Mouse (Mus musculus): ENCODE results near the gene Fez2.
A peak's percentile ranks its signal among the peaks of the same experiment; 100 is the strongest.

Gene Fez2

DNA sequence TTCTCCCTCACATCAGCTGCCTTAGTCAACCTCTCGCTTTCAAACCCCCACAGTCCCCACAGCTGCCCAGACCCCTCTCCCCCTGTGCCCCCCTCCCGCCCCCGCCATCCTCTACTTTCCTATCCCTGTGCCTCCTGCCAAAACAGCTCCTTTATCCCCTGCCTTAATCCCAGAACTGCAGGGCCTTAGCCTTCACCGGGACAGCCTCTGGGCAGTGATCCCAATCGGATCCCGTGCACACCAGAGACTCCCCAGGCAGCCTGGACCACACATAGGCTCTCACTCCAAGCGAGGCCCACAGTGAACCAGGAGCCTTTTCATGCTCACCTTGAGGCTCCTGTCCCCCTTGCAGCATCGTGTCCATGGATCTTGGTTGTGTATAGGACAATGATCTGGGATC is 49.5 kb downstream of the Fez2 start:
- no peak for DNase-seq (ENCODE audit: low spot score in 2 of 2)

DNA sequence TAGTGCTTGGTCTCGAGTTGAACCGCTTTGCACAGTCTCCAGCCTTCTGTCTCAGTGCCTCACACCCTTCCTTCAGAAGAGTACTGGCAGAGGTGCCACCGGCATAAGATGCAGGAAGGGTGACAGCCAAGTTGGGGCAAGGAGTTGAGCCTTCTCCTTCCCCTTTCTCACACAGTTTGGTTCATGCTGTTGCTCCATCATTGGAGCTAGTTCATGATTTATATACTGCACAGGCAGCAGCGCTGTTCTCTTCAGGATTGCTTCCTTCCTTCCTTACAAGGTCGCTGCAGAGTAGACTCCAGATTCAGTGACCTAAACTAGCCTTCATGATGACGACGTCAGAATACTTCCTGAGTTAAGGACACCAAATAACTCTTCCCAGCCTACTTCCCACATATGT is 51.9 kb downstream of the Fez2 start:
- DNase-seq (ENCODE audit: low spot score in 2 of 2) = no peak

DNA sequence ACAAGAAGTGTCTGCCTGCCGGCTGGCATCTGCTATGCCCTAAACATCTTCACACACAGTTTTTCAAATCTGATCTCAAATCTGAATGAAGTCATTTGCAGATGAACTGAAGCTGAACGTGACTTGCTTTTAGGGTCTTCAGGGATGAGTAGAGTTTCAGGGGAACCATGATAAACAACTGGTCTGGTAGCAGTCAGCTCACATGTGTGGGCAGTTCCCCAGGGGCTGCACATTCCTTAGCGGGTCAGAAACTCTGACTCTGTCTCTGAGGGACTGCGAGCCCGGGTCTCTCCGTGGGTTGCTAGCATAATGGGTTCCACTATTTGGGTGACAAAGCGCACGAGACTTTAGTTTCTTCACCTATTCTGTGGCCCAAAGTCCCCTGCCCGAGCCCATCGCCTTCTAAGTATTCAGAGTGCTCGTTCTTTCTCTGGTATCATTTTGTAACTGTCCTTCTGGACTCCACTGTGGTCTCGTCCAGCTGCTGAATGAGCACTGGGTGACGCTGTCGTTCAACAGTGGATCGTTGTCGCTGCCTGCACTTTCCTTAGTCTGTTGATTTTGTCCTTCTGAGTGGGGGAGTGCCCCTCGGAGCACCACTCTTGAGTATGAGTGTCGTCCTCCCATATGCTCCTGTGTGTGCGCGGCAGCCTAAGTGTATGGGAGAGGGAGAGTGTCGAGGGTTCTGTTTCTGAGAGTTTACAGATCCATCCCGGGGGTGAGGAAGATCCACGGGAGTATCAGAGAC is 53.2 kb downstream of the Fez2 start:
- no peak for DNase-seq (ENCODE audit: low spot score in 2 of 2)

DNA sequence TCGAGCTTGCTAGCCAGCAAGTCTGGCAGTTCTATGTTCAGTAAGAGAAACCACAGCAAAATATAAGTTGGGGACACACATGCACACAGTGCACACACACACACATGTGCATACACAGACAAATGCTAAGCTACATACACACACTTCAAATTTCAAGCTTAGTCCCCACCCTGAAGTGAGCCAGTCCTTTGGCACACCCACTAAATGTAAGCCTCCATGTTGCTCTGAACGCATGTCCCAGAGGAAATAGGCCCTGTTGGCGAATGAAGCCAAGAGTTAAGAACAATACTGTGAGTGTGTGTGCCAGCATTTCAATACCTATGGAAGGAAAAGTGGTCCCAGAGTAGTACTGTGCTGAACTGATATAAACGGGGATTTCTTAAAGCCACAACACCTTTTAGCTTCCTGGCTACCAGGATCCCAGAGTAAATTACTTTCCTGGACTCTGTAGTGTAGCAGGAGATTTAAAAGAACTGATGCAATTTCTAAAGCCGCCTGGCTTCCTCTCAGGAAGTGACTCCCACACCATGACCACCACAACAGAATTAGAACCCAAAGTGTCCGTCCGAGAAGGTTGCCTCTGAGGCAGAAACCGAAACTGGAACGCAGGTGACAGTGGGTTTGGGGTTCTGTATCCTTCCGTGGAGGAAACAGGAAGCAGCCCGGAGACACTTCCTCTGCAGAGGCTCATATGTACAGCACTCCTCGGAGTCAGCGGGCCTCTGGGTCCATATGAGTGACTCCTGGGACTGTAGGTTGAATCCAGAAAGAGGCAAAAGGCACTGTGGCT is 55.8 kb downstream of the Fez2 start:
- peak; percentile 65 to 69 for DNase-seq (ENCODE audit: low spot score in 2 of 2)

DNA sequence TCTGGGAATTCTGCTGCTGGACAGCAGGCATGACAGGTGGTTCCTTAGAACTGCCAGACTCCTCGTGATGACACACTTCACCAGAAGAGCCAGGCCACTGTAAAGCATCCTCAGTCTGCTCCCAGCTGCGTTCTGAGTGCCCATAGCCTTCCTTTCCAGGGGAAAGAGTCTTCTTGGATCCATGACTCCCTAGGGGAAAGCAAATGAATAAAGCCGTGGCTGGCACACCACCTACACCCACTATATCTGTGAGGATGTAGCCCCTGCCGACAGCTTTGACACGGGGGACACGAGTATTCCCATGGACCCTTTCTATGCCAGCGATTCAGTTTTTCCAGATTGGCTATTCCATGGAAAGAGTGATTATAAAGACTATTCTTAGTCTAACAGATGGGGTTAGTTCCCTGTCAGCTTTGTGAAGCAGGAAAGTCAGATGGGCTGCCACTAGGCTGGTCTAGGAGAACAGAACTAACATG is 59.7 kb downstream of the Fez2 start:
- no peak for DNase-seq (ENCODE audit: low spot score in 2 of 2)

DNA sequence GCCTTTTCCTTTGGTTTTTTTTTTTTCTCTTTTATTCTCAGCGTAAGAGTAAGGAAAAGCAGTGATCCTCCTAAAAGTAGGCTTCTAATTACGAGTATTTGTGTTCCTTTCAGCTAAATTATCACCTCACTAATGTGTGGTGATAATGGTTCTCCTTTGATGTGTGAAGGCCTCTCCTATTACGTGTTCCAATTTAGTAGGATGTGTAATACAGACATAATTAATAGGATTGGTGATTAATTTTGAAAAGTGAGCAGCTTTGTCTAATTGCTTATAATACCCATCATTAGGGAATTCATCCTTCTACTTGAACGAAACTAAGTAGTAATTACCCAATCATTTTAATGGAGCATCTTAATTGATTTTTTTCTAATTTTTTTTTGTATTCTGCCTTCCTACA is 60.2 kb downstream of the Fez2 start:
- DNase-seq (ENCODE audit: low spot score in 2 of 2) = no peak

DNA sequence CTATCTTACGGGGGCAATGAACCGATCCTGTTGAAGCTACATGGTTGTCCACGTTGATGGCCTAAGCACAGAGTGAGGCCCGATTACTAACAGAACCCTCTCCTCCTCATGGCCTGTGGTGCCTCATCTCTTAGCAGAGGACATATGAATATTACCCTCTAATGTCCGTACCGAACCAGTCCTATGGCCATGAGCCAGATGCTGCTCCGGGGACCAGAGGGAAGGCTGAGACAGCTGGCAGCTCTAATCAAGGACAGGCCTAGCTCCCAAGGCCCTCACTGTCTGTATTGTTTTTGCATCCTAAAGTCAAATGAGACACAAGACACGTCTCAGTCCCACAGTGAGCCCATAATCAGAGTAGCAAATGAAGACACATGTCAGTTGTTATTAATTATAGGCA is 62.3 kb downstream of the Fez2 start:
- DNase-seq (ENCODE audit: low spot score in 2 of 2) = no peak

DNA sequence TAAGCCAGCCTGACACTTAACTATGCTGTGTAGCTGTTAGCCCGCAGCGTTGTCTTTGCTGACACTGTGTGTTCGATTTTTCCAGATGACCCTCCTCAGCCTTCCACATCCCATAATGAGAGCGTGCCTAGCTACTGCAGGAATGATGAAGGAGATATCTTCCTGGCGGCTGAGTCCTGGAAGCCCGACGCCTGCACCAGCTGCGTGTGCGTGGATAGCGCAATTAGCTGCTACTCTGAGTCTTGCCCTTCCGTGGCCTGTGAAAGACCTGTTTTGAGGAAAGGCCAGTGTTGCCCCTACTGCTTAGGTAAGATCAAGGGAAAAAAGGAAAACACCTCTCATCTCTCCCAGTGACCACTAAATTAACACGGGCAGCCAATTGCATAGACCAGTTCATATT is 63.1 kb downstream of the Fez2 start:
- DNase-seq (ENCODE audit: low spot score in 2 of 2) = no peak

DNA sequence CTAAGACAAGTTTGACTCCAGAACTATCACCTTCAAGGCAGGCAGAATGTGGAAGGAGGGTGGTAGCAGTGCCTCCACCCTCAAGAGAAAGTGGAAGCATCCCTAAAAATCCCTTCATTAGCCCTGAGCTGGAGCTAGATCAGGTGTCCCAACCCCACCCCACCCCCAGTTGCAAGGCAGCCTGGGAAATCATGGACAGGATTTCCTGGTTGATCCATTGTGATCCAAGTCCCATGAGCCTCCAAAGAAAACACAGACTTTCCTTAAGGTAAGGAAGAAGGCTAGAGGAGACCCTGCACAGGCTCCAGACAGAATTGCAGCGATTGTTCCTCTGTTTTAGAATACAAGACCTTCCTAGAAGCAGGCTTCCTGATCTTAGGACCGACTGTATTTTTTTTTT is 63.5 kb downstream of the Fez2 start:
- DNase-seq (ENCODE audit: low spot score in 2 of 2) = no peak

DNA sequence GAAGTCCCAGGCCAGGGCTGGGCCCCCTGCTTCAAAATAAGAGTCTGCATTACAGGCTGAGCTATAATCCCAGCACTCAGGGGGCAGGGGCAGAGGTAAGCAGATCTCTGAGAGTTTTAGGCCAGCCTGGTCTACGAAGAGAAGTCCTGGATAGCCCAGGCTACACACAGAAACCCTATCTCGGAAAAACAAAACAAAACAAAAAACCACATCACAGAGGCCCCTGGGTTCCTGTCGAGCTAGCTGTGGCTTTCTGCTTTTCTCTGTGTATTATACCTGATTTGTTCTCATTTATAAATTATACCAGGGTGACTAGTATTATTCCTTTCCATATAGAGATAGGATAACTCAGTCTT is 65.5 kb downstream of the Fez2 start:
- DNase-seq (ENCODE audit: low spot score in 2 of 2) = peak; percentile 31 to 39

DNA sequence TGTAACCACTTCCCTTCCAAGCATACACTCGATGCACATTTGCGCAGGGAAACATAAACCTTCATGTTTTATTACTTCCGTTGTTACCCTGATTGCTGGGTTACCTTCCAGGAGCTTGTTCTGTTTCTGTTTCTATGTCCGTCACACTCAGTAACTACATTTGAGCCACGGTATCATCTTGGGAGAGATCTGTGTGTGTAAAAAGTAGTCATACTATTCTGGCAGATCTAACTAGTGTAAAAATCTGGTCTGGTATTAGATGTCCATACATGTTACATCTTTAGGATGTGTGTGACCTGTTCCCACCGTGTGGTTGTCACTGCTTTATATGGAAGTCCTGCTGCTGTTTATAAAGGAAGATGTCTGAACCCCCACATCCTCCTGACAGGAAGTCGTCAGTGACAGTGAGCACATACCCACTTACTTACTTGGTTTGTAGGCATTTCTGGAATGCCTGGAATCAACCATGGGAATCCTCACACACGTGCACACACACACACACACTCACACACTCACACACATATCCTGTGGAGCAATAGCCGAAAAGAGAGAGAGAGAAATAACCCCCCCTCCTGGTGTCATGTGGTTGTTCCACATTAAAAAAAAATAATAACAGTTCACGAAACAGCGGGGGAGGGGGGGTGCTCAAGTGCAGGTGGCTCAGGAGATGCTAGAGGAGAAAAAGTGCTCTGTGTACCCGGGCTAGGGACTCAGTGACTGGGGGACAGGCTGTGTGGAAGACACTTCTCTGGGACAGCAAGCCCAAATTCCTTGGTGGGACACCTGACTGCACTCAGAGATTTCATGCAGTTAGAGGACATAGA is 66.1 kb downstream of the Fez2 start:
- DNase-seq (ENCODE audit: low spot score in 2 of 2) = peak; percentile 56 to 66

DNA sequence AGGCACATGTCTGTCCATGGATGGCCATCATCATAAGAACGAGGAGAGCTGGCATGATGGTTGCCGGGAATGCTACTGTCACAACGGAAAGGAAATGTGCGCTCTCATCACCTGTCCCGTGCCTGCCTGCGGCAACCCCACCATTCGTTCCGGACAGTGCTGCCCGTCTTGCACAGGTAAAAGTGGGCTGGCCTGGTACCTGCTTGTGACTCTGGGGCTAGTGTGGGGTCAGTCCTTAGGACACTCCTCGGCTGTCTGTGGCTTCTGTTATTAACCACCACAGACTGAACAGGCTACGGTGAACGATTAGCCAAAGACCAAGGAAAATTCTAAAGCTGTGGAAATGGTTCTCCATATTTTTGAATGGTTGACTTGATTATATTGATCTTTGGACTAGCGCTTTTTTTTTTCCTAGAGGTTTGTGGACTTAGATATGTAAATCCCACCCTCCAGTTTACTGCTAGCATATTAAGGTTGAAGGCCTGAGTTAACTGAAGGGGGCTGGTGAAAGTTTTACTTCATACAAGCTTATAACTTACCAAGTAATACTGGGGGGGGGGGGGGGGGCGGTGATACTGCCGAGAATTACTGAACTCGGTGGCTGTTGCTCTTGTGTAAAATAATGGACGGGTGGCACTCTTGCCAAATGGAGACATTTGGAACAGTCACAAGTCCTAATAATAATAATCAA is 70.7 kb downstream of the Fez2 start:
- DNase-seq (ENCODE audit: low spot score in 2 of 2) = no peak

DNA sequence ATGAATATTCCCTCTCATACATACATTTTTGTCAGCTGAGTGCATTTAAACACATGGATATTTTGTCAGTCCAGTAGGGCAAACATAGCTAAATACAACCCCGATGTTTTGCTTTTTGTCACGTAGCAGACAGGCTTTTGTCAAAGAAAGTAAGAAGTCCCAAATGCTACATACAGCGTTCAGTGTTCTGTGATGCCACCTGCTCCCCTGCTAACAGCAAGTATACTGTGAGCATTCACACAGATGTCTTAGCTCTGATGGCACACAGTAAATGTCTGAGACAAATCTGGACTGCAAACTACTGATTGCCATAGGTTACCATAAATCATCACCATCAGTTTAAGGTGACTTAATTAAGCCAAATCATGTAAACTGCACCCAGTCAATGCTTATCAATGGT is 74.3 kb downstream of the Fez2 start:
- DNase-seq (ENCODE audit: low spot score in 2 of 2) = no peak

DNA sequence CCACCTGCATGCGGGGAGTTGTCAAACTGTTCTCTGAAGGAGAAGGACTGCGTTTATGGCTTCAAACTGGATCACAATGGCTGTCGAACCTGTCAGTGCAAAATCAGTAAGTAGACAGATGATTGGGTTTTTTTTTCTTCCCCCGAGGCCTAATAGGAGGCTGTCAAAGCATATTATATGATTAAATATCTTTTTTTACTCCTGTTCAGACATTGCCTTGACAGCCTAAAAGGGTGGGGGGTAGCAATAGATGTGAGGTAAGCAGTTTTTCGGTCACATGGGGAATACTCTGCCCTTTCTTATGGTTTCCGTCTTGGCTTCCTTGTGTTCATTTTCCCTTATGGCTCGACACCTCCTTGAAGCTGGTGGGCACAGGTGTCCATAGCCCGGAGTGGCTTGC is 82.7 kb downstream of the Fez2 start:
- DNase-seq (ENCODE audit: low spot score in 2 of 2) = no peak

DNA sequence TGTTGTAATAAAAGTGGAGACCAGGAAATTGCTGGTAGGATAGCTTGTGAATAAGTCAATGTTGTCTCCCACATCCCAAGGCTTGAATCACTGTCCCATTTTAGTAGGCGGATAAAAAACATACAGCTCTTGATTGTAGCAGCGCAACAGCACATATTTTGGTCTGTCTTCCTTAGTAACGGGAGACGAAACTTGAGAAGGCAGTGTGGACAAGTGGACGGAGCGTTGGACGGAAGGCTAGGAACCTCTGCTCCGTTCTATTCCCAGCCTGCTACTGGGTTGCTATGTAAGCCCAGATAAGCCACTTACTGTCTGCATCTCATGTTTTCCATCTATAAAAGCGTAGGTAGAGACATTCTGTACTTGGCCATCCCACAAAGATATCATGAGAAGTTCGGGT is 84.7 kb downstream of the Fez2 start:
- no peak for DNase-seq (ENCODE audit: low spot score in 2 of 2)

DNA sequence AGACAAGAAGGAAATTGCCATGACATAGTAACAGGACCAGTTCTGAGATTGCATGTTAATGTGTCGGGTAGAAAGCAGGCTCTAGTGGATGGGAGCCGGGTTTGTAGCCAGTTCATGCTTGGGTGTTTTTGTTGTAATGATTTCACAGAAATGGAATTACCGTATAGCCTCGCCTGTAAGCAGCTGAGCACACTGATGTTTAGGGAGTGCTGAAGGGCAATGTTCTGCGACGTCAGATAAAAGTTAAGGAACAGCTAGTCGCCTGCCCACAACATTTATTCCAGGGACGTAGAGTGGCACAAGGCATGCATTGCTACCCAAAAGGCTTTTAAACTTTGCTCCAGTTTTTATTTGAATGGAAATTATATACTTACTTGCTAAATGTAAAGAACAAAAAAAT is 86.5 kb downstream of the Fez2 start:
- DNase-seq (ENCODE audit: low spot score in 2 of 2) = no peak

DNA sequence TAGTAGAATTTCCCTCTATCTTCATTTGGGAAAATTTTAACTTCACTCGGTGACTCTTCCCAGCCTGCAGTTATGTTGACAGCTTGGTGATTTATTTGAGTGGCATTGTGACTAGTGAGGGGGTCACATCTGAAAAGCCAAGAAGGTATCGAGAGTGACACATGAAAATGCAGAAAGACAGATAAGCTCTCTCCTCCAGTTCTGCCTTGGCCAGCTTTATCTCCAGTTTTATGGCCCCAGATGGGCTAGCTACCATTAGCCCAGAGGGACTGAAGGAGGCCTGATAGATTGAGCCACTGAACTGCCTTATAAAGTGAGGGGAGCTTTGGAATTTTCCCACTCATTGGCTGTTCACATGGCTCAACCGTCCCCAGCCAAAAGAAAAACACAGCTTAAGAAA is 89.7 kb downstream of the Fez2 start:
- no peak for DNase-seq (ENCODE audit: low spot score in 2 of 2)

DNA sequence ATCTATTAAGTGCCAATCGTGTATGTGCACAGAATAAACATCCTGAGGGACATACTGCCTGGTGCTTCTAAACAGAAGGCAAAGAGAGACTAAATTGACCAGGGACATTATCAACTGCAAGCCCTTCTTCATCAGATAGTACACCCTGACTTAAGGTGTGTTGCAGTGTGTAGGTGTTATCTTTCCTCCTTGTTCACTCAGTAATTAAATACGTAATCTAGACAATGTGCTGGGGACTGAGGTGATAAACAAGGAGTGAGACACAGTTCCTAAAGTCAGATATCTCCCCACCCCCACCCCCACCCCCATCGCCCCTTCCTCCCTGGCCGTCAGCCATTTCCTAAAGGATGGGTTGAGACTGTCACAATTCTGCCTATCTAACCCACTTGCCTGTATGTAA is 90.8 kb downstream of the Fez2 start:
- no peak for DNase-seq (ENCODE audit: low spot score in 2 of 2)

DNA sequence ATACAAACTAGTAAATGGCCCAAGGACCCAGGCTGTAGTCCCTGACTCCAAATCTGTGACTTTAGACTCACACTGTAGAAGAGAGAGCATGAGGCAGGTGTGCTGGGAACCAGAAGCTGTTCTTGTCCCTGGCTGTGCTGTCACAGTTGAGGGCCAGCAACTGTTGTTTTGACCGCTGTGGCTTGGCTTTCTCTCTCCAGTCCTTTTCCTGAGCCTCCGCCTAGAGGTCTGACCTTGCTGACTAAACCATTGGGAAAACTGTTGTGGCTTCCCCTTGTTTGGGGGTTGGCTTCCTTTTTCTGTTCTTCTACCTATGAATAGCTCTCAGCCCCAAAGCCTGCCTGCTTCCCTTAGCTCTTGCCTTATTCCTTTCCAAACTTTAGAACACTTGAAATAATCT is 91.6 kb downstream of the Fez2 start:
- no peak for DNase-seq (ENCODE audit: low spot score in 2 of 2)

DNA sequence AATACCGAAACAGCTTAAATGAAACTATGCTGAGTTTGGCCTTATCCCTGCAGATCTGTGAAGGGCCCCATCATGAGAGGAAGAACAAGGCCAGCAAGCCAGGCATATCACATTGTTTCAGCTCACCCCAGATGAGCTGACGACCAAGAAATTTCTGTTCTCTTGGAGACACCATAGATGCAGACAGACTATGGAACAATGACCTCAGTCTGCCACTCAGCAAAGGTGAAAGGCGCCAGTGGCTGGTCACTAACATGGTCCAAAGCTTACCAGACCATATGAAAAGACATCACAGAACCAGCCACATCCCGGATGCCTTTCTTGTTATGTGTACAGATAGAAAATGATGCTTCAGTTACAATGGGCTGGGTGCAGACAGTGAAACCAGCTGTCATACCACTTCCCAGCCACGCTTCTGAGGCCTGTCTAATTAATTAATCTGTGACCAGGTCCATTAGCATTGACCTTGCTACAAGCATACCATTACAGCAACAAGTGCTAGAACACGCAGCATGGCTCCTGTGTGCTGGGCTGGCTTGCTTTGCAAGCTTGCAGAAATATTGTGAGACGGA is 92.1 kb downstream of the Fez2 start:
- DNase-seq (ENCODE audit: low spot score in 2 of 2) = no peak

Data from thymus, postnatal 10 days (tissue).